Mouse (Mus musculus): ENCODE data around the gene Akr1c19. TPM values are rescaled to one million over a fixed set of nuclear protein-coding genes. Genes with fewer than 3 reads are reported as not detected.
A peak's percentile ranks its signal among the peaks of the same experiment; 100 is the strongest.

Akr1c19 gene
- total and polyA plus RNA-seq, 3 experiments = not detected

DNA sequence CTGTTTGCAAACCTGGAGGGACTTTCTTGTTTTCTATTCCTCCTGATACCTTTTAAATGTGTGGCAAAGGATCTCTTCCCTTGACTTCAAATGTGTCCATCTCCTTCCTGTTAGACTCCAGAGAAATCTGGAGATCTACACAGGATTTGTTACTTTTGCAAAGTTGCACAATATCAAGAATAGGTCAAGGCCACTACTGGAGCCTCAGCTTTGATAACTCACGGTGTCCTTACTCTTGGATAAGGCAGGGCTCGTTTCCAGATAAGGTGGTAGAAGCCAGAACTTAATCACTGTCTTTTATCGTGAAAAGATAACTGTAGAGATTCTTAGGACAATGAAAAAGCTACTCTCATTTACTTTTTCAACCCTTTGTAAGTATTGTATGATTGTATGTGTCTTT is 36.0 kb upstream of the Akr1c19 start:
- TF ChIP-seq RCOR1 (IDR thresholded peaks at IDR 0.05; ENCODE audit: low read depth, low read length) = no peak
- TF ChIP-seq EP300 (IDR thresholded peaks at IDR 0.05; ENCODE audit: low read depth in 1 of 2, low read length in 2 of 2) = no peak
- no peak for TF ChIP-seq MAZ (IDR thresholded peaks at IDR 0.05; ENCODE audit: low read depth, low read length)
- TF ChIP-seq POLR2AphosphoS5 (IDR thresholded peaks at IDR 0.05; ENCODE audit: borderline replicate concordance, low read depth, low read length) = no peak
- no peak for TF ChIP-seq TCF12 (IDR thresholded peaks at IDR 0.05; ENCODE audit: low read depth, low read length)
- TF ChIP-seq SMC3 (IDR thresholded peaks at IDR 0.05; ENCODE audit: low read depth, low read length) = no peak
- no peak for TF ChIP-seq USF1 (IDR thresholded peaks at IDR 0.05; ENCODE audit: low read depth, low read length)
- TF ChIP-seq TBP (IDR thresholded peaks at IDR 0.05; ENCODE audit: low read depth, low read length) = no peak
- TF ChIP-seq NELFE (IDR thresholded peaks at IDR 0.05; ENCODE audit: low read depth, low read length) = no peak
- no peak for TF ChIP-seq JUND (IDR thresholded peaks at IDR 0.05; ENCODE audit: low read depth, low read length)
- no peak for TF ChIP-seq CHD1 (IDR thresholded peaks at IDR 0.05; ENCODE audit: low read depth, low read length)
- TF ChIP-seq POLR2AphosphoS2 (IDR thresholded peaks at IDR 0.05; ENCODE audit: low read length) = no peak
- no peak for TF ChIP-seq GATA1 (IDR thresholded peaks at IDR 0.05; ENCODE audit: low read depth, low read length)
- DNase-seq (ENCODE audit: low read depth, low spot score) = no peak
- Histone ChIP-seq H3K79me2 (ENCODE audit: control insufficient read depth, insufficient read depth, low read length, poor library complexity) (no peaks in the 10 kb centered on the region), H3K4me1 (ENCODE audit: control insufficient read depth in 1 of 2, insufficient read depth in 2 of 2, low read length in 2 of 2) (no peaks in the 10 kb centered on the region; a peak in 1 of 4 replicates), H3K4me3 (ENCODE audit: control insufficient read depth in 1 of 2, insufficient read depth in 1 of 2, low read depth in 2 of 2, low read length in 2 of 2) (no peak overlapping the region), H3K36me3 (ENCODE audit: control insufficient read depth in 1 of 2, insufficient read depth in 2 of 2, low read length in 2 of 2) (peaks cover 0 to 2% of the 10 kb centered on the region in 2 experiments; a peak in 1 of 4 replicates), H3K27me3 (ENCODE audit: control insufficient read depth in 1 of 2, insufficient read depth in 2 of 2, low read length in 2 of 2) (no peaks in the 10 kb centered on the region), H3K9ac (ENCODE audit: control insufficient read depth, low read depth, low read length, poor library complexity, severe bottlenecking) (no peak overlapping the region), H3K27ac (ENCODE audit: control insufficient read depth, low read depth, low read length) (no peak overlapping the region), H3K9me3 (replicated peaks; ENCODE audit: insufficient read depth, low read length) (no peaks in the 10 kb centered on the region)

DNA sequence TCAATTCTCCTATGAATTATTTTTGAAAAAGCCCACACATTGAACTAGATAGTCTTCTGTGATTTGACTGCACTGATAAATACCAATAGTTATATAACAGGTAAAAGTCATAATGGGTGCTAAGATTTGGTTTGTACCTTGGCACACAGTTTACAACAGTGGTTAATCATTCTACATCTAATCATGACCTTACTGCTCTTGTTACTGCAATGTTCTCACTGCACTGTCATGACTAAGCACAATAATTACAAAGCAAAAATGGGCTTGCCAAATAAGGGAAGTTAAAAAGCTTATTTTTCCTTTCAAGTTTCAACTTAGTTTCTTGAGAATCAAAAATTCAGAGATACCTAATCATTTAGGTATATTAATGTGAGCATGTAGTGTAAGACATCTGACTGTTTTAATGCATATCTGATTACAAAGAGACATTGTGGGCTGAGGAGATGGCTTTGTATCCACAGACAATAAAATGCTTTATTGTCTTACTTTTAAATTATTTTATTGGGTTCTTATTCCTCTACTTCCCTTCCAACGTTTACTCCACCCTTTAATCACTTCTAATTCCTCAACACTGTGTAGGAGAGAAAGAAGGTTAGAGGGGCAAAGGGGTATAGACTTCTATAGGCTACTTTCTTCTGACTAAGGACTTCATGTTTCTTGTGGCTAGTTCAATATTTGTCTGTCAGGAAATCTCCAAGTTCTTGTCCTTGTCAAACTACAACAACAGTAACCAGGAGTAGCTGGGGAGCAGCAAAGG is 22.2 kb upstream of the Akr1c19 start:
- H3K4me3 ChIP-seq (ENCODE audit: control insufficient read depth in 1 of 2, insufficient read depth in 1 of 2, low read depth in 2 of 2, low read length in 2 of 2) = no peak overlapping the region
- DNase-seq (ENCODE audit: low read depth, low spot score) = peak; percentile 29
- no peak overlapping the region for H3K27ac ChIP-seq (ENCODE audit: control insufficient read depth, low read depth, low read length)
- H3K36me3 ChIP-seq (ENCODE audit: control insufficient read depth in 1 of 2, insufficient read depth in 2 of 2, low read length in 2 of 2) = no peaks in the 10 kb centered on the region
- no peaks in the 10 kb centered on the region for H3K27me3 ChIP-seq (ENCODE audit: control insufficient read depth in 1 of 2, insufficient read depth in 2 of 2, low read length in 2 of 2)
- H3K4me1 ChIP-seq (ENCODE audit: control insufficient read depth in 1 of 2, insufficient read depth in 2 of 2, low read length in 2 of 2) = no peaks in the 10 kb centered on the region
- H3K79me2 ChIP-seq (ENCODE audit: control insufficient read depth, insufficient read depth, low read length, poor library complexity) = no peaks in the 10 kb centered on the region
- TF ChIP-seq EP300 (IDR thresholded peaks at IDR 0.05; ENCODE audit: low read depth in 1 of 2, low read length in 2 of 2) (peak in 1 of 2 experiments; percentile 33; a peak in 1 of 4 replicates), SMC3 (IDR thresholded peaks at IDR 0.05; ENCODE audit: low read depth, low read length) (no peak)
- no peak overlapping the region for H3K9ac ChIP-seq (ENCODE audit: control insufficient read depth, low read depth, low read length, poor library complexity, severe bottlenecking)
- H3K9me3 ChIP-seq (replicated peaks; ENCODE audit: insufficient read depth, low read length) = no peaks in the 10 kb centered on the region
